Mouse (Mus musculus) neural tube, embryonic 11.5 days (tissue): ENCODE results near the gene Klhl10. TPM values are rescaled to one million over a fixed set of nuclear protein-coding genes. Genes with fewer than 3 reads are reported as not detected.

Experiments
- microRNA-seq: library from miRNA; unstranded; fragments of <30 nt; microRNA quantifications from one replicate; pipeline ENCODE4, GENCODE M21; 2016
- polyA plus RNA-seq: library from polyadenylated mRNA; unstranded; fragments of >200 nt; fragmentation: Nextera tagmentation; extraction: Ambion mirVana; gene quantifications from 2 replicates; pipeline ENCODE4 v1.2.1, GENCODE M21; 2014

The Klhl10 gene
- polyA plus RNA-seq, 1 experiment from 2014 or later = 0.40 TPM

Small RNA genes within 50 kb of the gene (microRNA-seq; reads per million reads assigned to microRNA genes)
- gene Gm27374 (not detected), gene Mir7116 (0.78 reads per million)

Other genes with a start within 250 kb of the Klhl10 start
- not detected in 2 replicates for gene Krt9, start 248.7 kb upstream of the Klhl10 start, polyA plus RNA-seq
- gene Krt14, start 234.4 kb upstream of the Klhl10 start, polyA plus RNA-seq = 7.7 and 7.9 TPM in 2 replicates
- not detected in 2 replicates for gene Krt16, start 193.0 kb upstream of the Klhl10 start, polyA plus RNA-seq
- 0.88 and 1.1 TPM in 2 replicates for gene Krt17, start 180.9 kb upstream of the Klhl10 start, polyA plus RNA-seq
- not detected in 2 replicates for gene Krt42, start 172.0 kb upstream of the Klhl10 start, polyA plus RNA-seq
- 1,679 and 1,757 TPM in 2 replicates for gene Eif1, start 122.0 kb upstream of the Klhl10 start, polyA plus RNA-seq
- not detected in 2 replicates for gene Gast, start 107.5 kb upstream of the Klhl10 start, polyA plus RNA-seq
- 10.4 and 10.6 TPM in 2 replicates for gene Hap1, start 85.8 kb upstream of the Klhl10 start, polyA plus RNA-seq
- 43.8 and 48.8 TPM in 2 replicates for gene Jup, start 44.2 kb upstream of the Klhl10 start, polyA plus RNA-seq
- 23.7 and 26.0 TPM in 2 replicates for gene P3h4, start 27.1 kb upstream of the Klhl10 start, polyA plus RNA-seq
- 47.7 and 49.4 TPM in 2 replicates for gene Fkbp10, start 26.2 kb upstream of the Klhl10 start, polyA plus RNA-seq
- gene Nt5c3b, start 109 bp upstream of the Klhl10 start, polyA plus RNA-seq = 110 TPM in 2 replicates
- gene Klhl11, start 30.8 kb downstream of the Klhl10 start, polyA plus RNA-seq = 13.9 and 14.8 TPM in 2 replicates
- 330 and 394 TPM in 2 replicates for gene Acly, start 86.1 kb downstream of the Klhl10 start, polyA plus RNA-seq
- 1.0 and 1.4 TPM in 2 replicates for gene Ttc25, start 103.7 kb downstream of the Klhl10 start, polyA plus RNA-seq
- gene Cnp, start 133.0 kb downstream of the Klhl10 start, polyA plus RNA-seq = 26.1 and 28.0 TPM in 2 replicates
- gene Nkiras2, start 177.3 kb downstream of the Klhl10 start, polyA plus RNA-seq = 112 and 115 TPM in 2 replicates
- gene Dnajc7, start 178.3 kb downstream of the Klhl10 start, polyA plus RNA-seq = 77.0 and 81.1 TPM in 2 replicates